Mouse (Mus musculus) stomach, embryonic 15.5 days (tissue): ENCODE data around the gene Exosc8. TPM values are rescaled to one million over a fixed set of nuclear protein-coding genes. Genes with fewer than 3 reads are reported as not detected.
"Not testable (repeated sequence)": the region's sequence is repeated elsewhere in the genome, so short reads cannot be mapped to it uniquely, and the experiment has no call there.

Experiments used
- ATAC-seq: fragments of 200-750 bp; cut with Nextera tagmentation; 2 replicates; pipeline ENCODE4 v1.8.0; 2017; ENCODE audit warnings: low read depth, moderate number of reproducible peaks, moderate TSS enrichment; ENCODE audit not compliant: insufficient read depth, low FRiP score
- H3K27ac ChIP-seq: fragments of 300-500 bp; sonication (generic); 2 replicates; pipeline ENCODE4 v1.5.1; 2015; ENCODE audit warnings: mild to moderate bottlenecking, inconsistent platforms
- H3K27me3 ChIP-seq: fragments of 300-500 bp; sonication (generic); replicated peaks from 2 replicates; pipeline ENCODE4 v1.6.1; 2015; ENCODE audit warnings: inconsistent platforms
- H3K36me3 ChIP-seq: fragments of 300-500 bp; sonication (generic); 2 replicates; pipeline ENCODE4 v1.6.1; 2015; ENCODE audit warnings: inconsistent platforms
- H3K4me1 ChIP-seq: fragments of 300-500 bp; sonication (generic); 2 replicates; pipeline ENCODE4 v1.6.1; 2015; ENCODE audit warnings: inconsistent platforms
- H3K4me2 ChIP-seq: fragments of 300-500 bp; sonication (generic); 2 replicates; pipeline ENCODE4 v1.6.1; 2015; ENCODE audit warnings: mild to moderate bottlenecking, inconsistent platforms
- H3K4me3 ChIP-seq: fragments of 300-500 bp; sonication (generic); replicated peaks from 2 replicates; pipeline ENCODE4 v1.5.1; 2015; ENCODE audit warnings: inconsistent platforms
- H3K9ac ChIP-seq: fragments of 300-500 bp; sonication (generic); 2 replicates; pipeline ENCODE4 v1.6.1; 2015; ENCODE audit warnings: inconsistent platforms
- H3K9me3 ChIP-seq: fragments of 300-500 bp; sonication (generic); 2 replicates; pipeline ENCODE4 v1.6.1; 2016; ENCODE audit warnings: inconsistent platforms
- WGBS: fragments of 180-500 bp; shearing (Covaris S2); methylation state at CpG from one replicate; pipeline ENCODE4 v1.1.7; 2015; 5-methylcytosine and 5-hydroxymethylcytosine counted together
- polyA plus RNA-seq: library from polyadenylated mRNA; unstranded; fragments of >200 nt; fragmentation: Nextera tagmentation; extraction: Ambion mirVana; gene quantifications from 2 replicates; pipeline ENCODE4 v1.2.1, GENCODE M21; 2015

The Exosc8 gene
- polyA plus RNA-seq = 104 and 109 TPM in 2 replicates

- Histone ChIP-seq H3K36me3 (peaks cover 13% of the 10 kb centered on the region), H3K27me3 (no peaks in the 10 kb centered on the region), H3K4me3 (peak within 1 kb of the TSS; percentile 72), H3K4me2 (peak within 1 kb of the TSS; percentile 73), H3K9ac (peak within 1 kb of the TSS; percentile 94), H3K27ac (peak within 1 kb of the TSS; percentile 100), H3K9me3 (no peaks in the 10 kb centered on the region), H3K4me1 (0 out of 2 replicates have a peak, but pooled peaks cover 2% of the 10 kb centered on the region)
- ATAC-seq = peak; percentile 88
- 0% methylated on average over 47 of the region's 65 CpGs for whole genome bisulfite sequencing
These were observed at the start of gene Exosc8, which contains the start of gene Alg5 for GRCm38 (mm10) chr3:54735247-54736046. TSS of gene Exosc8 (minus strand) at chr3:54735393. TSS of gene Alg5 (plus strand) at chr3:54735539.

GRCm38 (mm10) chr3:54775989-54776631, 40.9 kb upstream of the Exosc8 start:
- Histone ChIP-seq H3K4me1 (no peaks in the 10 kb centered on the region), H3K9ac (no peak overlapping the region), H3K27ac (no peak overlapping the region), H3K27me3 (no peaks in the 10 kb centered on the region), H3K9me3 (no peaks in the 10 kb centered on the region), H3K36me3 (no peaks in the 10 kb centered on the region), H3K4me3 (no peak overlapping the region), H3K4me2 (no peak overlapping the region)
- no peak for ATAC-seq
- 70% methylated on average over 7 of the region's 7 CpGs for WGBS

- Histone ChIP-seq H3K9me3 (no peaks in the 10 kb centered on the region), H3K27me3 (no peaks in the 10 kb centered on the region), H3K4me3 (no peak overlapping the region), H3K9ac (no peak overlapping the region), H3K4me1 (0 out of 2 replicates have a peak, but pooled peaks cover 4% of the 10 kb centered on the region), H3K36me3 (no peaks in the 10 kb centered on the region), H3K4me2 (no peak overlapping the region), H3K27ac (no peak overlapping the region)
- 83% methylated on average over 6 of the region's 6 CpGs for WGBS
- ATAC-seq = no peak
These were observed 38.4 kb upstream of the Exosc8 start for GRCm38 (mm10) chr3:54773613-54774012.

- no peak for ATAC-seq
- no peak overlapping the region for H3K4me2 ChIP-seq
- H3K27ac ChIP-seq = no peak overlapping the region
- H3K4me3 ChIP-seq = no peak overlapping the region
- 59% methylated on average over 17 of the region's 17 CpGs for WGBS
- H3K9me3 ChIP-seq = no peaks in the 10 kb centered on the region
- H3K9ac ChIP-seq = no peak overlapping the region
- no peaks in the 10 kb centered on the region for H3K36me3 ChIP-seq
- no peaks in the 10 kb centered on the region for H3K27me3 ChIP-seq
- 0 out of 2 replicates have a peak, but pooled peaks cover 4% of the 10 kb centered on the region for H3K4me1 ChIP-seq
These were observed 34.4 kb upstream of the Exosc8 start for GRCm38 (mm10) chr3:54769349-54770275.

- Histone ChIP-seq H3K36me3 (no peaks in the 10 kb centered on the region), H3K4me1 (peaks cover 9% of the 10 kb centered on the region; the same call in 1 of the 2 replicates), H3K9ac (no peak overlapping the region), H3K4me2 (no peak overlapping the region), H3K9me3 (no peaks in the 10 kb centered on the region), H3K4me3 (no peak overlapping the region), H3K27me3 (no peaks in the 10 kb centered on the region), H3K27ac (no peak overlapping the region)
- WGBS = 80% methylated on average over 8 of the region's 8 CpGs
- ATAC-seq = no peak
These were observed 33.4 kb upstream of the Exosc8 start for GRCm38 (mm10) chr3:54768592-54768991.

GRCm38 (mm10) chr3:54766811-54767210, 31.6 kb upstream of the Exosc8 start:
- Histone ChIP-seq H3K36me3 (no peaks in the 10 kb centered on the region), H3K9ac (no peak overlapping the region), H3K4me1 (peaks cover 9% of the 10 kb centered on the region; the same call in 1 of the 2 replicates), H3K4me3 (no peak overlapping the region), H3K4me2 (0 out of 2 replicates have a peak overlapping the region, but pooled peaks have one; percentile 6), H3K27ac (peak overlapping the region; percentile 55; the same call in 1 of the 2 replicates), H3K9me3 (no peaks in the 10 kb centered on the region), H3K27me3 (no peaks in the 10 kb centered on the region)
- WGBS = 61% methylated on average over 5 of the region's 5 CpGs
- no peak for ATAC-seq

- Histone ChIP-seq H3K4me1 (peaks cover 9% of the 10 kb centered on the region; the same call in 1 of the 2 replicates), H3K4me2 (peak overlapping the region; percentile 6; the same call in 1 of the 2 replicates), H3K9ac (no peak overlapping the region), H3K27me3 (no peaks in the 10 kb centered on the region), H3K36me3 (no peaks in the 10 kb centered on the region), H3K27ac (peak overlapping the region; percentile 55; the same call in 1 of the 2 replicates), H3K4me3 (no peak overlapping the region), H3K9me3 (no peaks in the 10 kb centered on the region)
- 43% methylated on average over 14 of the region's 14 CpGs for WGBS
- ATAC-seq = no peak; the same call in 1 of the 2 replicates
These were observed 30.8 kb upstream of the Exosc8 start for GRCm38 (mm10) chr3:54766034-54766433.

- not testable (repeated sequence) for ATAC-seq, H3K4me3 ChIP-seq, H3K9ac ChIP-seq, H3K36me3 ChIP-seq, H3K4me1 ChIP-seq, H3K27me3 ChIP-seq, H3K4me2 ChIP-seq, H3K9me3 ChIP-seq
- H3K27ac ChIP-seq = peak overlapping the region; percentile 44; the same call in 1 of the 2 replicates
- 76% methylated on average over 6 of the region's 6 CpGs for whole genome bisulfite sequencing
These were observed 30.3 kb upstream of the Exosc8 start for GRCm38 (mm10) chr3:54765521-54765920.

GRCm38 (mm10) chr3:54764418-54764817, 29.2 kb upstream of the Exosc8 start:
- no peaks in the 10 kb centered on the region for H3K36me3 ChIP-seq
- H3K9me3 ChIP-seq = no peaks in the 10 kb centered on the region
- no peak for ATAC-seq
- H3K4me2 ChIP-seq = 0 out of 2 replicates have a peak overlapping the region, but pooled peaks have one; percentile 11
- peaks cover 6% of the 10 kb centered on the region; the same call in 1 of the 2 replicates for H3K4me1 ChIP-seq
- H3K4me3 ChIP-seq = peak overlapping the region; percentile 7; the same call in 1 of the 2 replicates
- H3K27ac ChIP-seq = no peak overlapping the region
- no peaks in the 10 kb centered on the region for H3K27me3 ChIP-seq
- H3K9ac ChIP-seq = no peak overlapping the region
- WGBS = 68% methylated on average over 18 of the region's 18 CpGs

GRCm38 (mm10) chr3:54761258-54761657, 26.1 kb upstream of the Exosc8 start:
- Histone ChIP-seq H3K4me1 (peaks cover 6% of the 10 kb centered on the region; the same call in 1 of the 2 replicates), H3K4me2 (no peak overlapping the region), H3K9ac (no peak overlapping the region), H3K9me3 (no peaks in the 10 kb centered on the region), H3K27me3 (no peaks in the 10 kb centered on the region), H3K4me3 (no peak overlapping the region), H3K36me3 (no peaks in the 10 kb centered on the region), H3K27ac (no peak overlapping the region)
- no peak for ATAC-seq
- WGBS = 72% methylated on average over 1 of the region's 1 CpGs
